Mouse (Mus musculus) midbrain, postnatal 0 days (tissue): Measurements from ENCODE around the gene Ech1. TPM values are rescaled to one million over a fixed set of nuclear protein-coding genes. Genes with fewer than 3 reads are reported as not detected.

ENCODE experiments used
- ATAC-seq: fragments of 200-750 bp; cut with Nextera tagmentation; 2 replicates; pipeline ENCODE4 v1.8.0; 2017; ENCODE audit warnings: moderate number of reproducible peaks, mild to moderate bottlenecking, moderate TSS enrichment, moderate library complexity; ENCODE audit not compliant: low FRiP score
- DNase-seq: peaks from one replicate; pipeline ENCODE4 v3.0.0-alpha.2; 2015; ENCODE audit warnings: low spot score
- H3K27ac ChIP-seq: fragments of 300-500 bp; sonication (generic); 2 replicates; pipeline ENCODE4 v1.5.1; 2014; ENCODE audit warnings: low read depth, mild to moderate bottlenecking, low read length, mixed read lengths
- H3K27me3 ChIP-seq: fragments of 300-500 bp; sonication (generic); 2 replicates; pipeline ENCODE4 v1.6.1; 2014; ENCODE audit warnings: low read length, control low read depth, mixed read lengths; ENCODE audit not compliant: insufficient read depth
- H3K36me3 ChIP-seq: fragments of 300-500 bp; sonication (generic); 2 replicates; pipeline ENCODE4 v1.6.1; 2014; ENCODE audit warnings: low read length, control low read depth, mixed read lengths; ENCODE audit not compliant: insufficient read depth
- H3K4me1 ChIP-seq: fragments of 300-500 bp; sonication (generic); 2 replicates; pipeline ENCODE4 v1.6.1; 2014; ENCODE audit warnings: mild to moderate bottlenecking, control low read depth, antibody characterized with exemption, low read length, mixed read lengths; ENCODE audit not compliant: insufficient read depth
- H3K4me2 ChIP-seq: fragments of 300-500 bp; sonication (generic); 2 replicates; pipeline ENCODE4 v1.6.1; 2014; ENCODE audit warnings: low read depth, mild to moderate bottlenecking, low read length, mixed read lengths; ENCODE audit not compliant: poor library complexity, severe bottlenecking
- H3K4me3 ChIP-seq: fragments of 300-500 bp; sonication (generic); 2 replicates; pipeline ENCODE4 v1.5.1; 2014; ENCODE audit warnings: low read depth, mild to moderate bottlenecking, low read length, moderate library complexity
- H3K9ac ChIP-seq: fragments of 300-500 bp; sonication (generic); replicated peaks from 2 replicates; pipeline ENCODE4 v1.6.1; 2014; ENCODE audit warnings: mild to moderate bottlenecking, low read length, moderate library complexity, mixed read lengths; ENCODE audit not compliant: poor library complexity, severe bottlenecking
- H3K9me3 ChIP-seq: fragments of 300-500 bp; sonication (generic); 2 replicates; pipeline ENCODE4 v1.6.1; 2016; ENCODE audit warnings: low read length, control low read depth
- CTCF ChIP-seq: IDR thresholded peaks from 2 replicates; pipeline ENCODE4 v1.5.1; 2016; ENCODE audit warnings: antibody characterized with exemption, mild to moderate bottlenecking
- WGBS: fragments of 180-500 bp; shearing (Covaris S2); extraction: QIAGEN DNeasy Blood & Tissue Kit; methylation state at CpG from one replicate; pipeline ENCODE4 v1.1.7; 2014; 5-methylcytosine and 5-hydroxymethylcytosine counted together
- polyA plus RNA-seq: library from polyadenylated mRNA; unstranded; fragments of >200 nt; fragmentation: Nextera tagmentation; extraction: Ambion mirVana; gene quantifications from 2 replicates; pipeline ENCODE4 v1.2.1, GENCODE M21; 2015
- total RNA-seq: library from RNA; depleted of rRNA; stranded (reverse); fragments of >200 nt; gene quantifications from 2 replicates; pipeline ENCODE4 v1.2.3, GENCODE M21; 2014

Gene Ech1
- total and polyA plus RNA-seq, 2 experiments from 2014 or later = 103 to 104 TPM

GRCm38 (mm10) chr7:28801451-28801850, 23.6 kb upstream of the Ech1 start:
- H3K4me3 ChIP-seq = no peak overlapping the region
- no peak for TF ChIP-seq CTCF
- H3K4me2 ChIP-seq = no peak overlapping the region
- no peaks in the 10 kb centered on the region for H3K4me1 ChIP-seq
- H3K9ac ChIP-seq = no peak overlapping the region
- 83% methylated on average over 3 of the region's 3 CpGs for WGBS
- no peaks in the 10 kb centered on the region for H3K36me3 ChIP-seq
- DNase-seq (no peak), ATAC-seq (no peak)
- H3K9me3 ChIP-seq = no peaks in the 10 kb centered on the region
- no peaks in the 10 kb centered on the region for H3K27me3 ChIP-seq
- H3K27ac ChIP-seq = no peak overlapping the region

- 18% methylated on average over 10 of the region's 10 CpGs for WGBS
- no peak overlapping the region for H3K9ac ChIP-seq
- no peak for ATAC-seq
Measured at GRCm38 (mm10) chr7:28801901-28802670, 22.9 kb upstream of the Ech1 start.

GRCm38 (mm10) chr7:28802846-28803588, 22.0 kb upstream of the Ech1 start:
- H3K9me3 ChIP-seq = no peaks in the 10 kb centered on the region
- no peak overlapping the region for H3K4me3 ChIP-seq
- H3K27ac ChIP-seq = no peak overlapping the region
- ATAC-seq (no peak), DNase-seq (no peak)
- no peak overlapping the region for H3K4me2 ChIP-seq
- peaks cover under 1% of the 10 kb centered on the region; the same call in 1 of the 2 replicates for H3K4me1 ChIP-seq
- no peaks in the 10 kb centered on the region for H3K36me3 ChIP-seq
- H3K27me3 ChIP-seq = no peaks in the 10 kb centered on the region
- WGBS = 13% methylated on average over 10 of the region's 10 CpGs
- no peak for TF ChIP-seq CTCF
- no peak overlapping the region for H3K9ac ChIP-seq

More at GRCm38 (mm10) chr7:28801901-28802670, 22.9 kb upstream of the Ech1 start:
- no peak for DNase-seq
- Histone ChIP-seq H3K9me3 (no peaks in the 10 kb centered on the region), H3K27me3 (no peaks in the 10 kb centered on the region), H3K27ac (0 out of 2 replicates have a peak overlapping the region, but pooled peaks have one; percentile 44), H3K4me1 (no peaks in the 10 kb centered on the region), H3K4me2 (no peak overlapping the region), H3K4me3 (no peak overlapping the region), H3K36me3 (no peaks in the 10 kb centered on the region)
- TF ChIP-seq CTCF = no peak

- TF ChIP-seq CTCF = no peak
- Histone ChIP-seq H3K36me3 (no peaks in the 10 kb centered on the region), H3K27me3 (no peaks in the 10 kb centered on the region), H3K9me3 (no peaks in the 10 kb centered on the region), H3K9ac (no peak overlapping the region), H3K4me3 (no peak overlapping the region), H3K4me1 (peaks cover 3% of the 10 kb centered on the region; the same call in 1 of the 2 replicates), H3K4me2 (no peak overlapping the region), H3K27ac (no peak overlapping the region)
- DNase-seq (no peak), ATAC-seq (no peak)
- 81% methylated on average over 4 of the region's 4 CpGs for WGBS
Measured at GRCm38 (mm10) chr7:28803756-28804155, 21.3 kb upstream of the Ech1 start.

- ATAC-seq (no peak), DNase-seq (no peak)
- Histone ChIP-seq H3K4me3 (no peak overlapping the region), H3K27ac (no peak overlapping the region), H3K36me3 (no peaks in the 10 kb centered on the region), H3K27me3 (no peaks in the 10 kb centered on the region), H3K4me1 (peaks cover 4% of the 10 kb centered on the region; the same call in 1 of the 2 replicates), H3K9ac (no peak overlapping the region), H3K4me2 (no peak overlapping the region), H3K9me3 (no peaks in the 10 kb centered on the region)
- WGBS = 75% methylated on average over 4 of the region's 4 CpGs
- peak; percentile 24; the same call in 1 of the 2 replicates for TF ChIP-seq CTCF
Measured at GRCm38 (mm10) chr7:28806869-28807268, 18.1 kb upstream of the Ech1 start.
